Comparison of ENCODE assay signal across 7 mouse cellular contexts in genomic region chr2:102901828-102902223, GRCm38 (mm10). TPM values are rescaled to one million over a fixed set of nuclear protein-coding genes. Genes with fewer than 3 reads are reported as not detected.
DNase-seq lines count a peak whose midpoint lies in the region; ATAC-seq lines count a peak whose summit lies in the region.

No protein-coding gene starts in this region.

- no peak for ATAC-seq in neural tube, embryonic 11.5 days (ENCODE audit: insufficient read depth, low FRiP score, low TSS enrichment)
- ATAC-seq in forebrain, embryonic 15.5 days (replicated peaks): no peak
- peak; percentile 3; the same call in 1 of the 2 replicates for ATAC-seq in liver, embryonic 13.5 days (ENCODE audit: low read depth)

- 0 out of 2 replicates have a peak, but pooled peaks cover 3% of the 10 kb centered on the region for H3K27me3 ChIP-seq in neural tube, embryonic 11.5 days (ENCODE audit: control insufficient read depth, insufficient read depth, low read length)
- H3K27me3 ChIP-seq in forebrain, embryonic 15.5 days: no peaks in the 10 kb centered on the region
- H3K27me3 ChIP-seq in liver, embryonic 13.5 days: no peaks in the 10 kb centered on the region

- no peaks in the 10 kb centered on the region for H3K4me1 ChIP-seq in neural tube, embryonic 11.5 days (ENCODE audit: control insufficient read depth, insufficient read depth, low read length)
- peaks cover 10% of the 10 kb centered on the region; the same call in 1 of the 2 replicates for H3K4me1 ChIP-seq in forebrain, embryonic 15.5 days
- peaks cover 46% of the 10 kb centered on the region for H3K4me1 ChIP-seq in liver, embryonic 13.5 days (replicated peaks)

- H3K9ac ChIP-seq in neural tube, embryonic 11.5 days (ENCODE audit: low read length): no peak overlapping the region; the same call in 1 of the 2 replicates
- H3K9ac ChIP-seq in forebrain, embryonic 15.5 days (replicated peaks): no peak overlapping the region
- peak overlapping the region; percentile 78 for H3K9ac ChIP-seq in liver, embryonic 13.5 days

- no peak for DNase-seq in neural tube, embryonic 11.5 days (ENCODE audit: low spot score)
- no peak for DNase-seq in neural tube, embryonic 10.5 days (ENCODE audit: extremely low spot score, low spot score)
- no peak for DNase-seq in liver, embryonic 13.5 days
- DNase-seq in left cerebral cortex, postnatal 10 days (ENCODE audit: extremely low spot score in 1 of 2, low spot score in 2 of 2): no peak
- no peak for DNase-seq in layer of hippocampus, adult 8-10 months (ENCODE audit: low spot score in 2 of 2)
- DNase-seq in adrenal gland, adult 18-20 months (ENCODE audit: low spot score in 2 of 2): no peak

- H3K4me2 ChIP-seq in neural tube, embryonic 11.5 days (ENCODE audit: low read depth): peak overlapping the region; percentile 65
- peak overlapping the region; percentile 57 for H3K4me2 ChIP-seq in forebrain, embryonic 15.5 days (replicated peaks)
- peak overlapping the region; percentile 84 for H3K4me2 ChIP-seq in liver, embryonic 13.5 days

- intact Hi-C loops in left cerebral cortex, postnatal 10 days (cut with DNase I): no loop called here

- H3K9me3 ChIP-seq in neural tube, embryonic 11.5 days (ENCODE audit: control insufficient read depth, low read length): no peaks in the 10 kb centered on the region
- no peaks in the 10 kb centered on the region for H3K9me3 ChIP-seq in forebrain, embryonic 15.5 days
- no peaks in the 10 kb centered on the region for H3K9me3 ChIP-seq in liver, embryonic 13.5 days (replicated peaks)

- no peak overlapping the region for H3K27ac ChIP-seq in neural tube, embryonic 11.5 days (ENCODE audit: low read depth, low read length)
- no peak overlapping the region for H3K27ac ChIP-seq in forebrain, embryonic 15.5 days (replicated peaks)
- peak overlapping the region; percentile 54; the same call in 1 of the 2 replicates for H3K27ac ChIP-seq in liver, embryonic 13.5 days

- peak overlapping the region; percentile 34 for H3K4me3 ChIP-seq in neural tube, embryonic 11.5 days (ENCODE audit: low read depth, low read length)
- H3K4me3 ChIP-seq in forebrain, embryonic 15.5 days: peak overlapping the region; percentile 37
- H3K4me3 ChIP-seq in liver, embryonic 13.5 days (replicated peaks): peak overlapping the region; percentile 69

- WGBS in neural tube, embryonic 11.5 days: 23% methylated on average over 3 of the region's 3 CpGs
- whole genome bisulfite sequencing in forebrain, embryonic 15.5 days: 14% methylated on average over 3 of the region's 3 CpGs
- 28% methylated on average over 3 of the region's 3 CpGs for WGBS in liver, embryonic 13.5 days (ENCODE audit: insufficient replicate concordance)

- H3K36me3 ChIP-seq in neural tube, embryonic 11.5 days (ENCODE audit: control insufficient read depth, insufficient read depth, low read length): no peaks in the 10 kb centered on the region
- no peaks in the 10 kb centered on the region for H3K36me3 ChIP-seq in forebrain, embryonic 15.5 days
- no peaks in the 10 kb centered on the region for H3K36me3 ChIP-seq in liver, embryonic 13.5 days

RNA-seq across cellular contexts. Expression of gene Cd44, which starts 0.4 kb away (rescaled TPM):
- 2.0 and 2.2 TPM in 2 replicates for polyA plus RNA-seq in neural tube, embryonic 11.5 days (2014; fragmentation: Nextera tagmentation; extraction: Ambion mirVana)
- 1.4 and 1.9 TPM in 2 replicates for polyA plus RNA-seq in forebrain, embryonic 15.5 days (2015; fragmentation: Nextera tagmentation; extraction: Ambion mirVana)
- polyA plus RNA-seq in liver, embryonic 13.5 days (2015; fragmentation: Nextera tagmentation; extraction: Ambion mirVana): 15.1 and 19.5 TPM in 2 replicates
- total RNA-seq in left cerebral cortex, postnatal 10 days (2021): 10 to 100 TPM; 10.8 to 13.1 TPM
- total RNA-seq in layer of hippocampus, adult 8-10 months (2022): 10 to 100 TPM in 2 of 4 experiments, 1 to 10 TPM in 2; 5.6 to 20.0 (median 11.2) TPM
- 10 to 100 TPM; 35.6 to 86.8 TPM for total RNA-seq in adrenal gland, adult 18-20 months (2021)
